Mouse (Mus musculus): ENCODE measurements around the gene Rad52.

DNA sequence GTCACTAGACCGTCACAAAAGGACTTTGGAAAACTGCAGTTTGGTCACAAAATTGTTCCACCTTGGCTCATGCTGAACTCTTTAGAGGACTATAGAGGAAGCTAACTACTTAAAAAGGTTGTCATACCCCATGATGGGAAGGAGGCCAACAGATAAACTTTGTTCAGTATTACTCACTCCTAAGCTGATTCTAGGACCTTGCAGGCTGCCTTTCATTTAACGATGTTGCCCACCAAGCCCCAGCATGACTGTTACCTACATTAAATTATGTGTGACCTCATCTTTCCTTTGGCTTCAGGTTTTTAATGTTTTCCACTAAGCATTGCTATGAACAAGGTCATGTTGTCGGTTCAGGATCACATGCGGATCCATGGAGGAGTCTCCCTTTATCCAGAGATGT lies 20.0 kb downstream of the Rad52 start:
- no peak for TF ChIP-seq EP300 (IDR thresholded peaks at IDR 0.05; ENCODE audit: insufficient read depth, low read depth, low read length)
- no peak for TF ChIP-seq CTCF (IDR thresholded peaks at IDR 0.05; ENCODE audit: low read depth, low read length)
- no peak for TF ChIP-seq POLR2A (IDR thresholded peaks at IDR 0.05; ENCODE audit: insufficient read depth, low read length)

Data from ES-Bruce4 (cell line).